Mouse (Mus musculus) kidney, postnatal 0 days (tissue): Measurements from ENCODE around the gene Trappc4. TPM values are rescaled to one million over a fixed set of nuclear protein-coding genes. Genes with fewer than 3 reads are reported as not detected.
"Not testable (repeated sequence)": the region's sequence is repeated elsewhere in the genome, so short reads cannot be mapped to it uniquely, and the experiment has no call there.

Source experiments
- ATAC-seq: fragments of 200-750 bp; cut with Nextera tagmentation; replicated peaks from 2 replicates; pipeline ENCODE4 v1.8.0; 2017; ENCODE audit warnings: low read depth, moderate number of reproducible peaks, moderate TSS enrichment, moderate library complexity; ENCODE audit not compliant: low FRiP score
- DNase-seq: peaks from one replicate; pipeline ENCODE4 v3.0.0-alpha.2; 2016; ENCODE audit warnings: low spot score
- H3K27ac ChIP-seq: fragments of 300-500 bp; sonication (generic); 2 replicates; pipeline ENCODE4 v1.5.1; 2014; ENCODE audit warnings: mild to moderate bottlenecking
- H3K27me3 ChIP-seq: fragments of 300-500 bp; sonication (generic); 2 replicates; pipeline ENCODE4 v1.6.1; 2014; ENCODE audit warnings: low read length, mixed read lengths; ENCODE audit not compliant: insufficient read depth
- H3K36me3 ChIP-seq: fragments of 300-500 bp; sonication (generic); 2 replicates; pipeline ENCODE4 v1.6.1; 2014; ENCODE audit warnings: low read length, mixed read lengths; ENCODE audit not compliant: insufficient read depth
- H3K4me1 ChIP-seq: fragments of 300-500 bp; sonication (generic); replicated peaks from 2 replicates; pipeline ENCODE4 v1.6.1; 2014; ENCODE audit warnings: antibody characterized with exemption, low read length, mixed read lengths; ENCODE audit not compliant: insufficient read depth
- H3K4me2 ChIP-seq: fragments of 300-500 bp; sonication (generic); 2 replicates; pipeline ENCODE4 v1.6.1; 2014; ENCODE audit warnings: mild to moderate bottlenecking, low read length, moderate library complexity, mixed read lengths
- H3K4me3 ChIP-seq: fragments of 300-500 bp; sonication (generic); replicated peaks from 2 replicates; pipeline ENCODE4 v1.5.1; 2014; ENCODE audit warnings: low read depth, low read length
- H3K9ac ChIP-seq: fragments of 300-500 bp; sonication (generic); 2 replicates; pipeline ENCODE4 v1.6.1; 2014; ENCODE audit warnings: low read depth, low read length
- H3K9me3 ChIP-seq: fragments of 300-500 bp; sonication (generic); replicated peaks from 2 replicates; pipeline ENCODE4 v1.6.1; 2016; ENCODE audit warnings: low read length, inconsistent platforms, mixed read lengths
- CTCF ChIP-seq: IDR thresholded peaks from 2 replicates; pipeline ENCODE4 v1.5.1; 2016; ENCODE audit warnings: antibody characterized with exemption, low read depth, mild to moderate bottlenecking, moderate library complexity
- WGBS: fragments of 180-500 bp; shearing (Covaris S2); extraction: QIAGEN DNeasy Blood & Tissue Kit; methylation state at CpG from one replicate; pipeline ENCODE4 v1.1.7; 2014; 5-methylcytosine and 5-hydroxymethylcytosine counted together
- polyA plus RNA-seq: library from polyadenylated mRNA; unstranded; fragments of >200 nt; fragmentation: Nextera tagmentation; extraction: Ambion mirVana; gene quantifications from 2 replicates; pipeline ENCODE4 v1.2.1, GENCODE M21; 2015

Trappc4 gene
- polyA plus RNA-seq, 1 experiment from 2014 or later = 135 TPM

DNA sequence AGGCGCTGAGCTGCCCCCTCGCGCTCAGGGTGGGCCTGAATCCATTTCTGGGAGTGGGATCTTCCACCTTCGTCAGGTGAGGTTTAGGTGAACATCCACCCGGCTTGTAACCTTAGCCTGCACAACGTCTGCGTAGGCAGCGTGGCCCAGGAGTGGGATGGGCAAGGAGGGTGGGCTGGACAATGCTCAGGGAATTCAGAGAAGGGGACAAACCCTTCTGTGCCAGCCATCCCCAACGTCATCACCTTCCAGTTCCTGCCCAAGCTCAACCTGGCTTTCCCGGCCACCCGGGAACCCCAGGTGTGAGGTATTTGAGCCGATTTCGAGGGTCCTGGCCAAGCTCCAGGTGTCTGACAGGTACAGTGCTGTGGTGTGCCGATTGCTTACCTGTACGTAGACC is 27.5 kb downstream of the Trappc4 start:
- Histone ChIP-seq H3K27ac (peak overlapping the region; percentile 86), H3K4me3 (peak overlapping the region; percentile 64), H3K9me3 (no peaks in the 10 kb centered on the region), H3K36me3 (peaks cover 36% of the 10 kb centered on the region), H3K4me2 (peak overlapping the region; percentile 86), H3K9ac (peak overlapping the region; percentile 81), H3K4me1 (peaks cover 6% of the 10 kb centered on the region; the same call in 1 of the 2 replicates), H3K27me3 (no peaks in the 10 kb centered on the region)
- WGBS = 7% methylated on average over 15 of the region's 15 CpGs
- ATAC-seq = peak; percentile 14; the same call in 1 of the 2 replicates
- no peak for TF ChIP-seq CTCF
- no peak for DNase-seq

DNA sequence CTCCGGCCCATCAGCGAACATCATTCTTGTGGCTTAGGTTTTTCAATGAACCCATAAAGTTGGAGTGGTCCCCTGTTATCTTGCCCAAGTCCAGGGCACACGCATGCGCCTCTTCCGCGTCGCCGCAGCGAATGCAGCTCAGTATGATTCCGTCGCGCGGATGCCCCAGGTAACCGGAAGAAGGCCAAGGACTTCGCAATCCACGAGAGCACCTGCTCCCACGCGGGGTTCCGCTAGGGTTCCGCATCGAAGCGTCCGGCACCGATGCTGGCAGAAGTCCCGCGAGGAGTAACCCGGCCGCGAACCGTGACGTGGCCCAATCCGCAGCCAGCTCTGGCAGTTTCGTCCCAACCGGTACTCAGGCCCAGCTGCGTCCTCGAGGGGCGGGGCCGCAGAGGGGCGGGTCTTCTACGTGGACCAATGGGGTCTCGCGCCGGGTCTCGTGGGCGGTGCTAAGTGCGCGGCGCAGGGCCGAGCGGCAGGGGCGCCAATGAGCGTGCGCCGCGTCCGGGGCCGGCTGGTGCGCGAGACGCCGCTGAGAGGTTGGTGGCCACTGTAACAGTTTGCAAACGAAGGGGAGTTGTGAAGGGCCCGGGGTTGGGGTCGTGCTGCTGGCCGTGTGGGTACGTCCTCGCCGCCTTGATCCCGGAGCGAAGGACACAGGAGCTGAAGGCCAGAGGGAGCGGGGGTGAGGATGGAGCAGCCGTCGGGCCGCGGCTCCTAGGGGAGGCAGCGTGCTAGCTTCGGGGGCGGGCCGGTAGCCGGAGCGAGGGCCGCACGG is 28.2 kb downstream of the Trappc4 start, which contains the start of gene Hyou1:
Hyou1 (plus strand) TSS at position 437 of the 781 bp plus-strand sequence.
- peak; percentile 98 for DNase-seq
- H3K27me3 ChIP-seq = no peaks in the 10 kb centered on the region
- under 1% methylated on average over 83 of the region's 83 CpGs for WGBS
- peak within 1 kb of the TSS; percentile 86 for H3K4me2 ChIP-seq
- peak; percentile 55 for TF ChIP-seq CTCF
- H3K4me1 ChIP-seq = peaks cover 6% of the 10 kb centered on the region; the same call in 1 of the 2 replicates
- H3K36me3 ChIP-seq = peaks cover 30% of the 10 kb centered on the region
- H3K9ac ChIP-seq = peak within 1 kb of the TSS; percentile 81
- H3K27ac ChIP-seq = peak within 1 kb of the TSS; percentile 86
- ATAC-seq = peak; percentile 98
- H3K9me3 ChIP-seq = no peaks in the 10 kb centered on the region
- peak within 1 kb of the TSS; percentile 64 for H3K4me3 ChIP-seq

- no peak for TF ChIP-seq CTCF
- ATAC-seq (no peak), DNase-seq (no peak)
- Histone ChIP-seq H3K9me3 (no peaks in the 10 kb centered on the region), H3K9ac (peak overlapping the region; percentile 67; the same call in 1 of the 2 replicates), H3K4me3 (peak overlapping the region; percentile 64), H3K4me2 (peak overlapping the region; percentile 74), H3K4me1 (peaks cover 6% of the 10 kb centered on the region; the same call in 1 of the 2 replicates), H3K27ac (peak overlapping the region; percentile 85), H3K27me3 (no peaks in the 10 kb centered on the region), H3K36me3 (peaks cover 20% of the 10 kb centered on the region; the same call in 1 of the 2 replicates)
- 86% methylated on average over 5 of the region's 5 CpGs for WGBS
Observed at GRCm38 (mm10) chr9:44378153-44378730, 29.2 kb downstream of the Trappc4 start.

GRCm38 (mm10) chr9:44377335-44377734 is 30.1 kb downstream of the Trappc4 start:
- not testable (repeated sequence) for ATAC-seq, H3K4me3 ChIP-seq, H3K4me2 ChIP-seq, H3K27ac ChIP-seq, H3K27me3 ChIP-seq, H3K9me3 ChIP-seq, H3K4me1 ChIP-seq, DNase-seq, H3K9ac ChIP-seq
- peaks cover 11% of the 10 kb centered on the region; the same call in 1 of the 2 replicates for H3K36me3 ChIP-seq
- 85% methylated on average over 2 of the region's 2 CpGs for WGBS

DNA sequence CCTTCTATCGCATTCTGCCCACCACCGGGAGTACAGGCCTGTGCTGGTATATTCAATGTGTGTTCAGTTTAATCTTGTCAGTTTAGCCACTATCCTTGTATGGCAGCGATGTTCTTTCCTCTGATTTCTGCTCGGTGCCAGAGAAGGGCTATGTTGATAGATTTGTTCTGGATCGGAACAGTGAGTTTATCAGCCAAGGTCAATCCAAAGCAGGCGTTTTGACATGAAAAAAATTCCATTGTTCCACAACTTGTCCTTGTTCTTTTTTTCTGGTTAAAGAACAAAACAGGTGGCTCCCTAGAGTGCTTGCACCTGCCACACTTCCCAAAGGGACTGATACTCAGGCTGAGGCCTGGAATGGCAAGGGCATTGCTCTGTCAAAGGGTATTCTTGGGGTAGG is 31.3 kb downstream of the Trappc4 start:
- no peaks in the 10 kb centered on the region for H3K36me3 ChIP-seq
- no peaks in the 10 kb centered on the region for H3K27me3 ChIP-seq
- H3K27ac ChIP-seq = no peak overlapping the region
- H3K4me2 ChIP-seq = no peak overlapping the region
- WGBS = 89% methylated on average over 6 of the region's 6 CpGs
- ATAC-seq (no peak), DNase-seq (no peak)
- H3K9ac ChIP-seq = no peak overlapping the region
- no peak for TF ChIP-seq CTCF
- peaks cover 6% of the 10 kb centered on the region; the same call in 1 of the 2 replicates for H3K4me1 ChIP-seq
- no peaks in the 10 kb centered on the region for H3K9me3 ChIP-seq
- H3K4me3 ChIP-seq = no peak overlapping the region

DNA sequence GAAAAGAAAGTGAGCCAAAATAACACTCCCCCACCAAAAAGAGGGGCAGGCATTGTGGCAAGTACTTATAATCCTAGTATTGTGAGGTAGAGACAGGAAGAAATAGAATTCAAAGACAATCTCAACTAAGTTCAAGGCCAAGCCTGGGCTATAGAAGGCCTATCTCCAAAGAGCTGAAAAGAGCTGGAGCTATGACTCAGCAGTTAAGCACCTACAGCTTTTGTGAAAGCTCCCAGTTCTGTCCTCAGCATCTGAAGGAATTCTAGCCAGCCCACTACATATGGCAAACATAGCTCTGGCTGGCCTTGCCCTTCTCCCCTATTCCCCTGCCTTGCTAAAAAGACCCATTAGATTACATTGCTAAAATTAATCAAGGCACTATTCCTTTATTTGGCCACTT is 34.0 kb downstream of the Trappc4 start:
- ATAC-seq (no peak), DNase-seq (no peak)
- Histone ChIP-seq H3K9me3 (no peaks in the 10 kb centered on the region), H3K4me3 (no peak overlapping the region), H3K9ac (no peak overlapping the region), H3K4me1 (no peaks in the 10 kb centered on the region; the same call in 1 of the 2 replicates), H3K27ac (no peak overlapping the region), H3K36me3 (no peaks in the 10 kb centered on the region), H3K4me2 (no peak overlapping the region), H3K27me3 (no peaks in the 10 kb centered on the region)
- no peak for TF ChIP-seq CTCF
